Mouse (Mus musculus) gastrocnemius, postnatal 25 days (tissue): ENCODE results near the gene Mrpl23. TPM values are rescaled to one million over a fixed set of nuclear protein-coding genes. Genes with fewer than 3 reads are reported as not detected.

Experiments used
- DNase-seq: peaks from one replicate; pipeline ENCODE4 v3.0.0; 2022
- microRNA-seq, 2 experiments: library from miRNA; unstranded; fragments of <30 nt; microRNA quantifications; one replicate each; pipeline ENCODE4 v1.2.0; 2021; ENCODE audit warnings: borderline replicate concordance in 2 of 2
- total RNA-seq, 2 experiments: library from RNA; stranded (reverse); gene quantifications; 1 replicate in 1 of 2; 2 replicates in 1 of 2; pipeline ENCODE4 v1.2.3; 2021

Gene Mrpl23
- total RNA-seq, 2 experiments from 2014 or later = 8.6 to 18.3 TPM

GRCm38 (mm10) chr7:142574826-142575351 is 42.4 kb downstream of the Mrpl23 start:
- no peak for DNase-seq

DNA sequence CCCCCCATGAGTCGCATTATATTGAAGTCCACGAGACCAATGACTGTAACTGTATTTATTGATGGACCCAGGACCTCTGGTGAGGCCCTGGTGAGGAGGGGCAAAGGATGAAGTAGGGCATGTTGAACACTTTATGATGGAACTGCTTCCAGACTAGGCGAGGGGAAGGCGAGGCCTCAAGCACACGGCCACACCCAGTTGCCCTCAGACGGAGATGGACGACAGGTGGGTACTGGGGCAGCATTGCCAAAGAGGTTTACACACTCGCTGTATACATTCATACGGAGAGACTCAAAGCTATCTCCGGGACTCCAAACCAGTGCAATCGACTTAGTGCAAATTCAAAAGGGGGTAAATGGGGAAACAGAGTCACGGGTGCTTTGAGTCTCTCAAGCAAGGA is 43.0 kb downstream of the Mrpl23 start:
- DNase-seq = no peak

DNA sequence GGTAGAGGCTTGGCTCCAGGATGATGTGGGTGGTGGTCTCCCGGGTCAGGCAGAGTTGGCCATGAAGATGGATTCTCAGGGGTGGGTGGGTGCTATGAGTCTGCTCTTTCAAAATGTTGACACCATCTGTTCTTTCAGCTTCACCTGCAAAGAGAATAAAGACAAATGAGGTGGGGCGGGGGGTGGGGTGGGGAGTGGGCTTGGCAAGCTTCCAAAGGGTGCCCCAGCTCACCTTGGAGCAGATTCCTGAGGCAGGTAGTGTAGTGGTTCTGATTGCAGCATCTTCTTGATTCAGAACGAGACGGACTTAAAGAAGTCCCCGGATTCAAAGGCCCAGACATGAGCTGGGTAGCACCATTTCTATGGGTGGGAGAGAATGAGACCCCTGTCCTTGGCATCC is 43.5 kb downstream of the Mrpl23 start:
- DNase-seq = no peak

DNA sequence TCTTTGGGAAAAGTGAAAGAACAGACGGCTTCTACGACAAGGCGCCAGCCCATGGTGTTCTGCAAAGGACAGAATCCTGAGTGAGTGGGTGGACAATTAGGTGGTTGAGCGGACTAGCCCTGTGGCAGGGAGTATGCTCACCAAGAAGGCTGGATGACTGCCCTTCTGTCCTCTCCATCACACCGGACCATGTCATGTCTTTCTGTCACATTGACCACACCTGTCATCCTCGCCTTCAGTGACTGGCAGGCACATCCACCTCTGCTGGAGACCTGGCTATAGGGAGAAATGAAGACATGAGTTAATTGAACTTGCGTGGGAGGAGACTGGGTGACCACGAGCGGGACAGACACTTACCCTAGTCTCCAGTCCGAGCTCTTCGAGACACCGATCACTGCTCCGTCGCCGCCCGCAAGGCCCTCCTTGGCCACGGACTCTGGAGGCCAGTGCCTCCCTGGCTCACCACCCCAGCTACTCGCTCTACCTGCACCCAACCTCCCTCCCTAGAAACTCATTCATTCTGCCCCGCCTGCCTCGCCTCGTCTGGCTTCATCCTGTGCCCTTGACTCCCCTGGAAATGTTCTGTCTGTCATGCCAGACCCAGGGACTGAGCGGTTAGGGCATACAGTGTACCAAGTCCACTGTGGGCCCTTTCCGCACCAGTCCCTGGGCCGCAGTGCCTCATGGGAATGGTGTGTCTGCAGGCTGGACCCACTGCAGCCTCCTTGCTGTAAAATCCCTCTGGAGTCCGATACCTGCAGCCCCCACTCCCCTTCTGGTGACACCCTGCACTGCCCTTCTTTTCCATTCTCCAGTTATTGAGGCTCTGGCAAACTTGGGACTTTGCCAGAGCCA is 44.2 kb downstream of the Mrpl23 start:
- no peak for DNase-seq

DNA sequence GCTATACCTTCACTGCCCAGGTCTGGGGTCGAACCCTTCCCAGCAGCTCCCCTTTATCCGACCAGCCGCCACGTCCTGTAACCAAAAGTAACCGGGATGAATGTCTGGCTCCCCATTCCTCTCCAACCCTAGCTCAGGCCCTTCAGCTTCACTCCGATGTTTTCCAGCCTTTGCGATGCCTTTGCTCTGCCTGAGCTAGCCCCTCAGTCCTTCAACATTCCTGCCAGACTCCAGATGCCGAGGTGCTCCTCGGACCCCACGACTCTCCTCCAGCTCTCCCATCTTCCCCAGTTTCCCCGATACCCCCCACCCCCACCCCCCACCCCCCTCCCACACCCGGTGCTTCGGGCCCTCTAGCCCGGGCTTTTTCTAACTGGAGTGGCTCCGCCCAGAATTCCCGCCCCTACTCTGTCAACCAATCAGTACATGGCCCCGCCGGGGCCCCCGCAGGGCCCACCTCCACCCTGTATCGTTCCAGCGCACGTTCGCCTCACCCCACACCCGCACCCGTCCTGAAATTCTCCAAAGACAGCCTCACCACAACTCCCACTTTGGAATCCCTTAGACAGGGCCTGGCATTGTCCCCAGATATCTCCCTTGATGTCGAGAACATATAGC is 45.4 kb downstream of the Mrpl23 start:
- DNase-seq = peak; percentile 63

- DNase-seq = no peak
These were observed 46.6 kb downstream of the Mrpl23 start for GRCm38 (mm10) chr7:142579069-142579468.

GRCm38 (mm10) chr7:142580121-142580879 is 47.8 kb downstream of the Mrpl23 start:
- no peak for DNase-seq

- DNase-seq = no peak
These were observed 48.7 kb downstream of the Mrpl23 start for GRCm38 (mm10) chr7:142581186-142581585.

GRCm38 (mm10) chr7:142581656-142582228 is 49.3 kb downstream of the Mrpl23 start:
- DNase-seq = no peak

DNA sequence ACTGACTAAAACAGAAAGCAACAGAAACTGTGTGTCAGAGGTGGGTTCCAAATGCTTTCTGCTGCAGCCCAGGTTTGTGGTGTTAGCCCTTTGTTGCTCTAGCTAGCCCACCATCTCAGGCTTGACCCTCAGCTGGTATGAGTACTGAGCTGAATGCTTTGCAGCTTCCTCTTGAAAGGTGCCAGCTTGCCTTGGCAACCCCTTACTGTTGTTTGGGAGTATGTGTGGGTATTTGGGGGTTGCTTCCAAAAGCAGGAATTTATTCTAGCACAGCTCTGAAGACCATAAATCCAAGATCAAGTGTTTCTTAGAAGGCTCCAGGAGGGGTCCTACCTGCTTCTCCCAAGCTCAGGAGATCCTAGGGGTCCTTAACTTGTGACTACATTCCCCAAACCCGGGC is 52.4 kb downstream of the Mrpl23 start:
- DNase-seq = no peak

DNA sequence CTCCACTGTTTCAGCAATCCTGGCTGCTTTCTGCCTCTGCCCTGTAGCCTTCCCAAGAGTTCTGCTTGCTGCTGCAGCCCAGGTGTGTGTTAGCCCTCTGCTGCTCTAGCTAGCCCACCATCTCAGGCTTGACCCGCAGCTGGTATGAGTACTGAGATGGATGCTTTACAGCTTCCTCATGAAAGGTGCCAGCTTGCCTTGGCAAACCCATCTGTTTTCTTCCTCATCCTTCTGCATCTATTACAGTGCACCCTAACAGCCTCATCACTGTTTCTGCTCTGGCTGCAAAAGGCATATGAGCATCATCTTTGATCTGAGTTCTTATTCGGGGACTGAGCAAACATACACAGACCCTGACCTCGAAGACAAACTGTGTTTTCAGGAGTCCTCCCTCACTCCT is 53.4 kb downstream of the Mrpl23 start:
- DNase-seq = no peak

DNA sequence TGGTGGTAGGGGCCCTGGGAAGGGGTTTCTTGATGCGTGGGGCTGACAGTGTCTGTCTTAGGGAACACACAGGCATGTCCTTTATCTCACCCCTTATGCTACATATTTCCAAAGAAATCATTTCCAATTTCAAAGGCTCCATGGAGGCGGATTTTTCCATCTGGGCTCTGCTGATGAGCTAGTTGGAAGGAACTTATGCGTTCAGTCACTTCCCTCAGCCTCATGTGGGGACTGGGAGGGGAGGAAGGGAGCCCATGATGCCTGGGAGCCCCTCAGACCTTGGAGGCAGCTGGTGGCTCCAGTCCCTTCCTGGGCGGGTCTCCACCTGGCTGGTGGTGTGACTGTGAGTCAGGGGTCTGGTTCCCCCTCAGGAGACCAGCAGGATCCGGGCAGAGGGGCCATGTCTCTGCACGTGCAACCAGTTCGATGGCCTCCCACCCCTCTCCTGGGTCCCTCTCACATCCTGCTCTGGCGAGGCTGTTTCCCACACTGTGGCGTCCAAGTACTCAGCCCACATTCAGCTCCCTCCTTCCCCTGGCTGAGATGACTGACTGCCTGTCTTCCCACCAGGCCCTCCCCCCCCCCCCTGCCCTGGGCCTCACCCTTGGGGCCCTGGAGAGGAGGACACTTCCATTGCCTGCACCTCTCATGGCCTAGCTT is 55.9 kb downstream of the Mrpl23 start:
- DNase-seq = no peak

Small RNA genes lying within 50 kb of the gene (microRNA-seq; reads per million reads assigned to microRNA genes)
- 33.9 to 49.0 reads per million in 2 experiments for gene Mir675

Other genes with a start within 250 kb of the Mrpl23 start
- gene Krtap5-1, start 235.6 kb upstream of the Mrpl23 start, total RNA-seq = not detected
- not detected for gene Krtap5-4, start 229.1 kb upstream of the Mrpl23 start, total RNA-seq
- 1 to 10 TPM; 3.3 to 4.2 TPM for gene Ifitm10, start 158.9 kb upstream of the Mrpl23 start, total RNA-seq
- gene Gm49369, start 150.0 kb upstream of the Mrpl23 start, total RNA-seq = 1 to 10 TPM; 4.0 to 5.6 TPM
- gene Ctsd, start 144.6 kb upstream of the Mrpl23 start, total RNA-seq = 100 to 1,000 TPM; 317 to 434 TPM
- gene Syt8, start 97.8 kb upstream of the Mrpl23 start, total RNA-seq = not detected
- over 10,000 TPM; 16,193 to 17,938 TPM for gene Tnni2, start 90.9 kb upstream of the Mrpl23 start, total RNA-seq
- gene Lsp1, start 71.9 kb upstream of the Mrpl23 start, total RNA-seq = 10 to 100 TPM; 43.2 to 60.3 TPM
- gene Tnnt3, start 33.9 kb upstream of the Mrpl23 start, total RNA-seq = over 10,000 TPM; 28,170 to 31,317 TPM
- 100 to 1,000 TPM; 251 to 313 TPM for gene Igf2, start 134.1 kb downstream of the Mrpl23 start, total RNA-seq
- under 1 TPM in 1 of 2 experiments, not detected in 1; 0.08 TPM for gene Gm49394, start 137.3 kb downstream of the Mrpl23 start, total RNA-seq
- not detected for gene Ins2, start 210.7 kb downstream of the Mrpl23 start, total RNA-seq